Mouse (Mus musculus): Measurements from ENCODE around the gene Sh3d21. TPM values are rescaled to one million over a fixed set of nuclear protein-coding genes. Genes with fewer than 3 reads are reported as not detected.

Gene Sh3d21
- total and polyA plus RNA-seq, 3 experiments = 0.31 to 1.3 TPM; not detected in 1

- peak; percentile 70 for TF ChIP-seq HCFC1 (IDR thresholded peaks at IDR 0.05; ENCODE audit: low read depth, low read length)
- peak; percentile 1; the same call in 1 of the 2 replicates for TF ChIP-seq GATA1 (IDR thresholded peaks at IDR 0.05; ENCODE audit: low read depth, low read length)
- TF ChIP-seq ELF1 (IDR thresholded peaks at IDR 0.05; ENCODE audit: low read depth, low read length) = peak; percentile 54; the same call in 1 of the 2 replicates
- TF ChIP-seq MAZ (IDR thresholded peaks at IDR 0.05; ENCODE audit: low read depth, low read length) = peak; percentile 49; the same call in 1 of the 2 replicates
- peak; percentile 87 for TF ChIP-seq USF1 (IDR thresholded peaks at IDR 0.05; ENCODE audit: low read depth, low read length)
- TF ChIP-seq CHD2 (IDR thresholded peaks at IDR 0.05; ENCODE audit: low read length) = no peak
- no peak for TF ChIP-seq CHD1 (IDR thresholded peaks at IDR 0.05; ENCODE audit: low read depth, low read length)
- TF ChIP-seq POLR2A (IDR thresholded peaks at IDR 0.05; ENCODE audit: control insufficient read depth in 1 of 2, insufficient read depth in 1 of 2, low read depth in 1 of 2, low read length in 2 of 2, poor library complexity in 1 of 2) = peak; percentile 48 to 79; a peak in 3 of 4 replicates
- TF ChIP-seq ZMIZ1 (IDR thresholded peaks at IDR 0.05; ENCODE audit: low read depth, low read length) = no peak
Measured at GRCm38 (mm10) chr4:126110374-126111152, 52.7 kb downstream of the Sh3d21 start (continued).

GRCm38 (mm10) chr4:126109613-126110373 is 53.5 kb downstream of the Sh3d21 start:
- peak overlapping the region; percentile 77 for H3K27ac ChIP-seq (ENCODE audit: control insufficient read depth, low read depth, low read length)
- H3K4me1 ChIP-seq (ENCODE audit: control insufficient read depth in 1 of 2, insufficient read depth in 2 of 2, low read length in 2 of 2) = peaks cover 14 to 48% of the 10 kb centered on the region in 2 experiments
- TF ChIP-seq EP300 (IDR thresholded peaks at IDR 0.05; ENCODE audit: low read depth in 1 of 2, low read length in 2 of 2) (peak in 1 of 2 experiments; percentile 8; a peak in 1 of 4 replicates), MAX (IDR thresholded peaks at IDR 0.05; ENCODE audit: low read length) (0 out of 2 replicates have a peak, but pooled peaks have one; percentile 5), POLR2AphosphoS5 (IDR thresholded peaks at IDR 0.05; ENCODE audit: borderline replicate concordance, low read depth, low read length) (no peak), GATA1 (IDR thresholded peaks at IDR 0.05; ENCODE audit: low read depth, low read length) (peak; percentile 1; the same call in 1 of the 2 replicates), POLR2AphosphoS2 (IDR thresholded peaks at IDR 0.05; ENCODE audit: low read length) (no peak), NELFE (IDR thresholded peaks at IDR 0.05; ENCODE audit: low read depth, low read length) (0 out of 2 replicates have a peak, but pooled peaks have one; percentile 24), RAD21 (IDR thresholded peaks at IDR 0.05; ENCODE audit: low read depth, low read length) (no peak), ZMIZ1 (IDR thresholded peaks at IDR 0.05; ENCODE audit: low read depth, low read length) (no peak), USF1 (IDR thresholded peaks at IDR 0.05; ENCODE audit: low read depth, low read length) (0 out of 2 replicates have a peak, but pooled peaks have one; percentile 27), MYB (IDR thresholded peaks at IDR 0.05; ENCODE audit: low read depth, low read length) (no peak)
- no peaks in the 10 kb centered on the region for H3K27me3 ChIP-seq (ENCODE audit: control insufficient read depth in 1 of 2, insufficient read depth in 2 of 2, low read length in 2 of 2)
- peak overlapping the region; percentile 31 to 42 for H3K4me3 ChIP-seq (ENCODE audit: control insufficient read depth in 1 of 2, insufficient read depth in 1 of 2, low read depth in 2 of 2, low read length in 2 of 2)
- peaks cover 63% of the 10 kb centered on the region for H3K79me2 ChIP-seq (ENCODE audit: control insufficient read depth, insufficient read depth, low read length, poor library complexity)
- no peaks in the 10 kb centered on the region for H3K9me3 ChIP-seq (replicated peaks; ENCODE audit: insufficient read depth, low read length)
- peak overlapping the region; percentile 55 for H3K9ac ChIP-seq (ENCODE audit: control insufficient read depth, low read depth, low read length, poor library complexity, severe bottlenecking)
- DNase-seq (ENCODE audit: low read depth, low spot score) = peak; percentile 72
- peaks cover 0 to 43% of the 10 kb centered on the region in 2 experiments; a peak in 2 of 4 replicates for H3K36me3 ChIP-seq (ENCODE audit: control insufficient read depth in 1 of 2, insufficient read depth in 2 of 2, low read length in 2 of 2)
